Mouse (Mus musculus): ENCODE measurements around the gene Lrrc57.

- TF ChIP-seq POLR2A (IDR thresholded peaks at IDR 0.05; ENCODE audit: extremely low read depth, insufficient read depth, low read length) (no peak), CTCF (IDR thresholded peaks at IDR 0.05; ENCODE audit: extremely low read depth, insufficient read depth, low read length) (no peak)
Observed at GRCm38 (mm10) chr2:120630655-120631054, 21.3 kb upstream of the Lrrc57 start.

All from cortical plate, adult 2 months (tissue).